Comparison of ENCODE assay signal across 9 mouse cellular contexts in genomic region chr8:121591178-121592066, GRCm38 (mm10). TPM values are rescaled to one million over a fixed set of nuclear protein-coding genes. Genes with fewer than 3 reads are reported as not detected.
DNase-seq lines count a peak whose midpoint lies in the region; ATAC-seq and TF ChIP-seq lines count a peak whose summit lies in the region.
"Had no signal": no experiment of that assay in that cellular context is flagged by ENCODE, and none has a peak within 500 bp of the region (broad histone marks: within the 10 kb centered on the region; RNA-seq: fewer than 3 reads in every experiment).

No protein-coding gene starts in this region.

- H3K4me1 ChIP-seq in hindbrain, embryonic 15.5 days (replicated peaks): peaks cover 29% of the 10 kb centered on the region
- H3K4me1 ChIP-seq in liver, embryonic 11.5 days (replicated peaks; ENCODE audit: control insufficient read depth, insufficient read depth, low read length): peaks cover 26% of the 10 kb centered on the region
- H3K4me1 ChIP-seq in midbrain, postnatal 0 days (ENCODE audit: insufficient read depth, low read length): peaks cover 13% of the 10 kb centered on the region

- DNase-seq in A20 (ENCODE audit: low read depth, low spot score): peak; percentile 74
- peak; percentile 54 for DNase-seq in Muller cell, postnatal 12 days (ENCODE audit: inconsistent ontology term)
- DNase-seq in liver, embryonic 11.5 days (ENCODE audit: low spot score): peak; percentile 55
- peak; percentile 55 for DNase-seq in midbrain, postnatal 0 days (ENCODE audit: low spot score)
- DNase-seq in thymus, postnatal 36 days: peak; percentile 61 to 66
- no peak for DNase-seq in frontal cortex, postnatal 25 days (ENCODE audit: low spot score in 2 of 2)

- peak overlapping the region; percentile 88 for H3K4me3 ChIP-seq in hindbrain, embryonic 15.5 days
- peak overlapping the region; percentile 93 for H3K4me3 ChIP-seq in liver, embryonic 11.5 days (ENCODE audit: low read depth, low read length)
- peak overlapping the region; percentile 86 for H3K4me3 ChIP-seq in midbrain, postnatal 0 days (ENCODE audit: low read depth, low read length)

- ATAC-seq in erythroid progenitor cell, adult 5-6 weeks (replicated peaks; ENCODE audit: low FRiP score, poor library complexity, severe bottlenecking): peak; percentile 58
- no peak for ATAC-seq in hindbrain, embryonic 15.5 days (ENCODE audit: low FRiP score, low read depth)
- ATAC-seq in liver, embryonic 11.5 days (replicated peaks; ENCODE audit: low FRiP score): peak; percentile 27; the same call in 1 of the 2 replicates
- no peak for ATAC-seq in midbrain, postnatal 0 days (ENCODE audit: low FRiP score)

- H3K9me3 ChIP-seq in hindbrain, embryonic 15.5 days: no peaks in the 10 kb centered on the region
- no peaks in the 10 kb centered on the region for H3K9me3 ChIP-seq in liver, embryonic 11.5 days (ENCODE audit: control insufficient read depth, low read length)
- H3K9me3 ChIP-seq in midbrain, postnatal 0 days (ENCODE audit: low read length): no peaks in the 10 kb centered on the region

- peak overlapping the region; percentile 84; the same call in 1 of the 2 replicates for H3K27ac ChIP-seq in hindbrain, embryonic 15.5 days (replicated peaks)
- H3K27ac ChIP-seq in liver, embryonic 11.5 days (ENCODE audit: low read depth, low read length): peak overlapping the region; percentile 88; the same call in 1 of the 2 replicates
- H3K27ac ChIP-seq in midbrain, postnatal 0 days (ENCODE audit: low read depth, low read length): 0 out of 2 replicates have a peak overlapping the region, but pooled peaks have one; percentile 82

- H3K27me3 ChIP-seq in hindbrain, embryonic 15.5 days: no peaks in the 10 kb centered on the region
- H3K27me3 ChIP-seq in liver, embryonic 11.5 days (replicated peaks; ENCODE audit: control insufficient read depth, insufficient read depth, low read length): no peaks in the 10 kb centered on the region
- H3K27me3 ChIP-seq in midbrain, postnatal 0 days (ENCODE audit: insufficient read depth, low read length): no peaks in the 10 kb centered on the region

- H3K9ac ChIP-seq in hindbrain, embryonic 15.5 days: peak overlapping the region; percentile 85
- H3K9ac ChIP-seq in liver, embryonic 11.5 days (ENCODE audit: low read depth, low read length): peak overlapping the region; percentile 85
- H3K9ac ChIP-seq in midbrain, postnatal 0 days (replicated peaks; ENCODE audit: low read length, poor library complexity, severe bottlenecking): peak overlapping the region; percentile 89

- WGBS in hindbrain, embryonic 15.5 days: 17% methylated on average over 20 of the region's 20 CpGs
- WGBS in liver, embryonic 11.5 days: 16% methylated on average over 20 of the region's 20 CpGs
- WGBS in midbrain, postnatal 0 days: 18% methylated on average over 20 of the region's 20 CpGs

- peaks cover 18% of the 10 kb centered on the region for H3K36me3 ChIP-seq in hindbrain, embryonic 15.5 days
- H3K36me3 ChIP-seq in liver, embryonic 11.5 days (ENCODE audit: control insufficient read depth, insufficient read depth, low read length): peaks cover 23% of the 10 kb centered on the region; the same call in 1 of the 2 replicates
- H3K36me3 ChIP-seq in midbrain, postnatal 0 days (ENCODE audit: insufficient read depth, low read length): peaks cover 18% of the 10 kb centered on the region

- peak overlapping the region; percentile 87 for H3K4me2 ChIP-seq in hindbrain, embryonic 15.5 days
- H3K4me2 ChIP-seq in liver, embryonic 11.5 days: peak overlapping the region; percentile 95
- H3K4me2 ChIP-seq in midbrain, postnatal 0 days (ENCODE audit: low read depth, low read length, poor library complexity, severe bottlenecking): peak overlapping the region; percentile 87

- peak; percentile 61 for TF ChIP-seq CTCF in midbrain, postnatal 0 days (IDR thresholded peaks at IDR 0.05)

RNA-seq across cellular contexts. Expression of gene Map1lc3b, which starts 1.3 kb away (rescaled TPM):
- 93.9 and 137 TPM in 2 replicates for total RNA-seq in erythroid progenitor cell, adult 5-6 weeks (2015; ENCODE audit: low replicate concordance)
- total RNA-seq in erythroid progenitor cell, adult 5-6 weeks (2017; ENCODE audit: low replicate concordance): 84.3 and 101 TPM in 2 replicates
- 349 and 352 TPM in 2 replicates for polyA plus RNA-seq in hindbrain, embryonic 15.5 days (2015; fragmentation: Nextera tagmentation; extraction: Ambion mirVana)
- polyA plus RNA-seq in liver, embryonic 11.5 days (2014; fragmentation: Nextera tagmentation; extraction: Ambion mirVana): 161 and 167 TPM in 2 replicates
- 264 and 279 TPM in 2 replicates for total RNA-seq in midbrain, postnatal 0 days (2014; rRNA removed)
- polyA plus RNA-seq in midbrain, postnatal 0 days (2015; fragmentation: Nextera tagmentation; extraction: Ambion mirVana): 343 and 373 TPM in 2 replicates

RNA-seq across cellular contexts. Expression of gene Fbxo31, which starts 12.8 kb away (rescaled TPM):
- 1.7 and 2.2 TPM in 2 replicates for total RNA-seq in erythroid progenitor cell, adult 5-6 weeks (2015; ENCODE audit: low replicate concordance)
- total RNA-seq in erythroid progenitor cell, adult 5-6 weeks (2017; ENCODE audit: low replicate concordance): 1.5 and 3.5 TPM in 2 replicates
- polyA plus RNA-seq in hindbrain, embryonic 15.5 days (2015; fragmentation: Nextera tagmentation; extraction: Ambion mirVana): 34.1 and 39.6 TPM in 2 replicates
- 23.8 and 23.9 TPM in 2 replicates for polyA plus RNA-seq in liver, embryonic 11.5 days (2014; fragmentation: Nextera tagmentation; extraction: Ambion mirVana)
- 62.1 and 68.9 TPM in 2 replicates for total RNA-seq in midbrain, postnatal 0 days (2014; rRNA removed)
- 36.3 and 37.3 TPM in 2 replicates for polyA plus RNA-seq in midbrain, postnatal 0 days (2015; fragmentation: Nextera tagmentation; extraction: Ambion mirVana)

RNA-seq across cellular contexts. Expression of gene 1700018B08Rik, which starts 47.3 kb away (rescaled TPM):
- total RNA-seq in erythroid progenitor cell, adult 5-6 weeks (2015; ENCODE audit: low replicate concordance): not detected in 2 replicates
- total RNA-seq in erythroid progenitor cell, adult 5-6 weeks (2017; ENCODE audit: low replicate concordance): not detected in 2 replicates
- not detected in 2 replicates for polyA plus RNA-seq in hindbrain, embryonic 15.5 days (2015; fragmentation: Nextera tagmentation; extraction: Ambion mirVana)
- not detected in 2 replicates for polyA plus RNA-seq in liver, embryonic 11.5 days (2014; fragmentation: Nextera tagmentation; extraction: Ambion mirVana)
- total RNA-seq in midbrain, postnatal 0 days (2014; rRNA removed): not detected in 2 replicates
- polyA plus RNA-seq in midbrain, postnatal 0 days (2015; fragmentation: Nextera tagmentation; extraction: Ambion mirVana): not detected in 2 replicates
- total RNA-seq: heart, postnatal 36 days had no signal

Comparison
In these comparisons a context has a peak if more than half of its experiments do, and no peak if none do; other contexts are left out.
1. DNase-seq: peak in A20 (single experiment), Muller cell, postnatal 12 days (single experiment), liver, embryonic 11.5 days (single experiment), midbrain, postnatal 0 days (single experiment) and thymus, postnatal 36 days (2 of 2); none in frontal cortex, postnatal 25 days (0 of 2).
2. ATAC-seq: peak in erythroid progenitor cell, adult 5-6 weeks (single experiment) and liver, embryonic 11.5 days (single experiment); none in hindbrain, embryonic 15.5 days (single experiment) and midbrain, postnatal 0 days (single experiment).
3. Peak in every context shown above with its lines, with median percentiles within 50 percentile points of each other: H3K27ac ChIP-seq, H3K4me2 ChIP-seq, H3K4me3 ChIP-seq and H3K9ac ChIP-seq.